Mouse (Mus musculus) forebrain, postnatal 0 days (tissue): ENCODE results near the gene Slc25a51. TPM values are rescaled to one million over a fixed set of nuclear protein-coding genes. Genes with fewer than 3 reads are reported as not detected.

Source experiments
- ATAC-seq: fragments of 200-750 bp; cut with Nextera tagmentation; 2 replicates; pipeline ENCODE4 v1.8.0; 2017; ENCODE audit warnings: mild to moderate bottlenecking, moderate library complexity
- DNase-seq: peaks from one replicate; pipeline ENCODE4 v3.0.0-alpha.2; 2015
- H3K27ac ChIP-seq: fragments of 300-500 bp; sonication (generic); 2 replicates; pipeline ENCODE4 v1.5.1; 2014; ENCODE audit warnings: low read depth, mild to moderate bottlenecking, antibody characterized with exemption, low read length, moderate library complexity, mixed read lengths
- H3K27me3 ChIP-seq: fragments of 300-500 bp; sonication (generic); 2 replicates; pipeline ENCODE4 v1.6.1; 2014; ENCODE audit warnings: mild to moderate bottlenecking, low read length, mixed read lengths; ENCODE audit not compliant: insufficient read depth
- H3K36me3 ChIP-seq: fragments of 300-500 bp; sonication (generic); 2 replicates; pipeline ENCODE4 v1.6.1; 2014; ENCODE audit warnings: mild to moderate bottlenecking, moderate library complexity; ENCODE audit not compliant: insufficient read depth
- H3K4me1 ChIP-seq: fragments of 300-500 bp; sonication (generic); 2 replicates; pipeline ENCODE4 v1.6.1; 2014; ENCODE audit warnings: antibody characterized with exemption; ENCODE audit not compliant: insufficient read depth
- H3K4me2 ChIP-seq: fragments of 300-500 bp; sonication (generic); 2 replicates; pipeline ENCODE4 v1.6.1; 2014; ENCODE audit warnings: low read depth, mild to moderate bottlenecking, moderate library complexity
- H3K4me3 ChIP-seq: fragments of 300-500 bp; sonication (generic); 2 replicates; pipeline ENCODE4 v1.5.1; 2014; ENCODE audit warnings: low read depth, low read length, mixed read lengths
- H3K9ac ChIP-seq: fragments of 300-500 bp; sonication (generic); 2 replicates; pipeline ENCODE4 v1.6.1; 2014; ENCODE audit warnings: mild to moderate bottlenecking
- H3K9me3 ChIP-seq: fragments of 300-500 bp; sonication (generic); 2 replicates; pipeline ENCODE4 v1.6.1; 2016; ENCODE audit warnings: low read length
- CTCF ChIP-seq: sonication (generic); IDR thresholded peaks from 2 replicates; pipeline ENCODE4 v1.5.1; 2016; ENCODE audit warnings: antibody characterized with exemption, control low read depth, low read depth
- WGBS: fragments of 180-500 bp; shearing (Covaris S2); extraction: QIAGEN DNeasy Blood & Tissue Kit; methylation state at CpG from one replicate; pipeline ENCODE4 v1.1.7; 2014; 5-methylcytosine and 5-hydroxymethylcytosine counted together
- polyA plus RNA-seq: library from polyadenylated mRNA; unstranded; fragments of >200 nt; fragmentation: Nextera tagmentation; extraction: Ambion mirVana; gene quantifications from 2 replicates; pipeline ENCODE4 v1.2.1, GENCODE M21; 2015
- total RNA-seq: library from RNA; depleted of rRNA; stranded (reverse); fragments of >200 nt; gene quantifications from 2 replicates; pipeline ENCODE4 v1.2.3, GENCODE M21; 2014

Slc25a51 gene
- total and polyA plus RNA-seq, 2 experiments from 2014 or later, result 83.9 to 128 TPM

- H3K27ac ChIP-seq, result peak overlapping the region; percentile 5; the same call in 1 of the 2 replicates
- no peaks in the 10 kb centered on the region; the same call in 1 of the 2 replicates for H3K4me1 ChIP-seq
- peak; percentile 87 for TF ChIP-seq CTCF
- H3K4me3 ChIP-seq, result no peak overlapping the region
- H3K9me3 ChIP-seq, result no peaks in the 10 kb centered on the region
- WGBS, result 16% methylated on average over 10 of the region's 11 CpGs
- peak overlapping the region; percentile 36 for H3K4me2 ChIP-seq
- no peak overlapping the region for H3K9ac ChIP-seq
- DNase-seq, result peak; percentile 88
- peak; percentile 74 for ATAC-seq
- no peaks in the 10 kb centered on the region for H3K36me3 ChIP-seq
- H3K27me3 ChIP-seq, result no peaks in the 10 kb centered on the region
Measured at GRCm38 (mm10) chr4:45418229-45418950, 9.8 kb upstream of the Slc25a51 start.

DNA sequence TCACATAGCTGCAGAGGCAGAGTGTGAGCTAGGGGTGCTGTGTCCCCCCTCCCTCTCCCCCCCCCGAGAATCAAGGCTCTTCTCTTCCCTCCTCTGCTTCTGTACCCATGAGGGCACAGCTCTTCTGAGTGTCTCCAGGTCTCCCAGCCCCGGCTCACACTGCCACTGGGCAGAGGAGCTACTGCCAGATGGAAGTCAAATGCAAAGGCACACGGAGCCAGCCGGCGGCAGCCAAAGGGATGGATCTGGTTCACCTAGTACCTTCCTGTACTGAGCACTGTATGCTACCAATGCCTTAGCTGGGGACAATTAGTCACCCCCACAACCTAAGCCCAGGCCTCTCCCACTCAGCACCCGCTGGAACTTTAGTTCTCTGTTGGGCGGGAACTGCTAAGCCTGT lies 7.7 kb upstream of the Slc25a51 start:
- Histone ChIP-seq H3K36me3 (no peaks in the 10 kb centered on the region), H3K27ac (no peak overlapping the region), H3K4me2 (no peak overlapping the region), H3K9me3 (no peaks in the 10 kb centered on the region), H3K4me1 (no peaks in the 10 kb centered on the region; the same call in 1 of the 2 replicates), H3K9ac (no peak overlapping the region), H3K27me3 (no peaks in the 10 kb centered on the region), H3K4me3 (no peak overlapping the region)
- DNase-seq (no peak), ATAC-seq (no peak)
- WGBS, result 71% methylated on average over 7 of the region's 7 CpGs
- no peak for TF ChIP-seq CTCF

DNA sequence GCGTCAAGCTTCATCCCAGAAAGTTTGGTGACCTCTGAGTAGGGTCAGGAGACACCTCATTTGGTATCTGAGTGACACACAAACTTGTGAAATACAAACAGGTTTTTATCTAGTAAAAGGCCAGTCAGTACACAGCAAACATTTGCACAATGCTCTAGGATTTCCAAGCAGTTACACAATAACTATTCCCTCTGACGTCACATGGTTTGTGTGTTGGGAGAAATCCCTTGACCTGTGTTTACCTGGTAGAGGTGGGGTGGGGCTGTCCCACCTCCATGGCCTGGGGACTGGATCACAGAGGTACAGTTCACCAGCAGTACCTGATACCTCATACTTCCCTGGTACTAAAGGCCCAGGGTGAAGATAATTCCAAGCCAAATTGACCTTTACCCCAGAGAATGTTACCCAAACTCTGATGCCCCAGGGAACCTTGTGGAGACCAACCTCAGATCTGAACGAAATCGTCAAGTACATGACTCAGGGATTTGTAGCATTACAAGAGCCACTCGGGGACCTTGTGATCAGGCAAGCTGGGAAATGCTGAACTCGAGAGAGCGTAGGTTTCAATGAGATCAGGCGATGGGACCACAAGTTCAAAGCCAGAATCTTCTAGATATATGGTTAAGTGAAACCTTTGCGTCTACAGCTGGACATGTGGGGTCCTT lies 5.2 kb upstream of the Slc25a51 start:
- Histone ChIP-seq H3K27me3 (no peaks in the 10 kb centered on the region), H3K4me2 (no peak overlapping the region), H3K9ac (no peak overlapping the region), H3K4me1 (no peaks in the 10 kb centered on the region; the same call in 1 of the 2 replicates), H3K9me3 (no peaks in the 10 kb centered on the region), H3K4me3 (no peak overlapping the region), H3K27ac (no peak overlapping the region), H3K36me3 (no peaks in the 10 kb centered on the region)
- TF ChIP-seq CTCF, result no peak
- DNase-seq (no peak), ATAC-seq (no peak)
- WGBS, result 88% methylated on average over 9 of the region's 9 CpGs

DNA sequence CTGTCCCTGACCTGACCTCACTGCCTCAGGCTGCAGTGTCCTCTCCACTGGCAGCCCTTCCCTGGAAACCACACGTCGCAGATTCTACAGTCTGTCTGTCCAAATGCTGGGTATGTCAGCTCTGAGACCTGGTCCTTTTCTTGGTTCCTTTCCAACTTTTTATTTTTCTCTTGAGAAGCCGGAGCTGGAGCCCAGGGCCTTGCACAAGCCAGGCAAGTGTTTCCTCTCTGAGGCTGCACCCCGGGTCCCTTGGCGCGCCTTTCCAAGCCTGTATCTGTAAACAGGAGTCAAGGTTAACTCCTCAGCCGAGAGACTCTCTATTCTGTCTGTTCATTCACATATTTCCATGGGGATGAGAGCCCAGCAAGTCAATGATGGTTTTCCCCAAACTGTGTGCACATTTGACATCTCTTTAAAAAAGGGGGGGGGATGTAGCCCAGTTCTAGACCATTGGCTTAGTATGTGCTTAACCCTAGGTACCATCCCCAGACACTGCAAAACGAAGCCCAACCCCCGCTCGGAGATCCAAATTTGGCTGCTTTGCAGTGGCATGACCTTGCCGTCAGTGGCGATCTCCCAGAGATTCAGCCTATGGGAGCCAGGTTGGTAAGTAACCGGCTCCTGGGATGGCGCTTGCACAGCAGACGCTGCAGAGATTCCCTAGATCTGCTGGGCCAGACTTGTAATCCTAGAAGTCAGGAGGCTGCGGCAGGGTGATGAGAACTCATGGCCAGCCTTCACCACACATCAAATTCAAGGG lies 4.0 kb upstream of the Slc25a51 start:
- Histone ChIP-seq H3K27me3 (no peaks in the 10 kb centered on the region), H3K36me3 (no peaks in the 10 kb centered on the region), H3K4me3 (no peak overlapping the region), H3K9ac (no peak overlapping the region), H3K4me2 (no peak overlapping the region), H3K9me3 (no peaks in the 10 kb centered on the region), H3K4me1 (0 out of 2 replicates have a peak, but pooled peaks cover under 1% of the 10 kb centered on the region), H3K27ac (no peak overlapping the region)
- ATAC-seq (no peak), DNase-seq (no peak)
- TF ChIP-seq CTCF, result no peak
- WGBS, result 76% methylated on average over 16 of the region's 16 CpGs

- no peak for TF ChIP-seq CTCF
- DNase-seq (no peak), ATAC-seq (no peak)
- H3K36me3 ChIP-seq, result no peaks in the 10 kb centered on the region
- no peak overlapping the region for H3K4me3 ChIP-seq
- no peak overlapping the region for H3K4me2 ChIP-seq
- H3K9ac ChIP-seq, result no peak overlapping the region
- no peak overlapping the region for H3K27ac ChIP-seq
- 90% methylated on average over 8 of the region's 8 CpGs for WGBS
- H3K9me3 ChIP-seq, result no peaks in the 10 kb centered on the region
- 0 out of 2 replicates have a peak, but pooled peaks cover 13% of the 10 kb centered on the region for H3K4me1 ChIP-seq
- no peaks in the 10 kb centered on the region for H3K27me3 ChIP-seq
Measured at GRCm38 (mm10) chr4:45411181-45411790, 2.7 kb upstream of the Slc25a51 start.

DNA sequence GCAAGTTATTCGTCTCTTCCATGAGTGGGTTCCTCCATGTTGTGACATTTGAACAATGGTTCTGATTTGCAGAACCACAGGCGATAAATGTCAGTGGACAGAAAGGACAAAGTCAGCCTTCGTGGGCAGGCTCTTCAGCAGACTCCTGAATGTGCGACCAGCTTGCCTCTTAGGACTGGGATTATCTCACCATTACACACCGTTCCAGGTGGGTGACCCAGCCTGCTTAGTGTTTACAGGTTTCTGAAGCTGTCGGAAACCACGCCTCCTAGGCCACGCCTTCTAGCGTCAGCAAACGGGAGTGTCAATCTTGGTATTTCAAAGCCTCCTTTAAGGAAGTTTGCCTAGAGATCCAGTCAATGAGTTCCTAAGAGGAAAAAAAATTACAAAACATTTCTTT lies 704 bp upstream of the Slc25a51 start:
- 2% methylated on average over 10 of the region's 10 CpGs for WGBS
- H3K9me3 ChIP-seq, result no peaks in the 10 kb centered on the region
- ATAC-seq (peak; percentile 17; the same call in 1 of the 2 replicates), DNase-seq (peak; percentile 74)
- TF ChIP-seq CTCF, result peak; percentile 16; the same call in 1 of the 2 replicates
- peak overlapping the region; percentile 68 for H3K4me2 ChIP-seq
- peak overlapping the region; percentile 98 for H3K4me3 ChIP-seq
- no peaks in the 10 kb centered on the region for H3K27me3 ChIP-seq
- peak overlapping the region; percentile 99 for H3K9ac ChIP-seq
- H3K27ac ChIP-seq, result peak overlapping the region; percentile 95
- H3K36me3 ChIP-seq, result 0 out of 2 replicates have a peak, but pooled peaks cover 2% of the 10 kb centered on the region
- H3K4me1 ChIP-seq, result 0 out of 2 replicates have a peak, but pooled peaks cover 14% of the 10 kb centered on the region
